Mouse (Mus musculus) heart, embryonic 12.5 days (tissue): ENCODE data around the gene Chrnb2. TPM values are rescaled to one million over a fixed set of nuclear protein-coding genes. Genes with fewer than 3 reads are reported as not detected.

Experiments
- ATAC-seq: fragments of 200-750 bp; cut with Nextera tagmentation; 2 replicates; pipeline ENCODE4 v1.8.0; 2017; ENCODE audit warnings: moderate TSS enrichment, moderate library complexity; ENCODE audit not compliant: insufficient number of reproducible peaks, low FRiP score
- H3K27ac ChIP-seq: fragments of 300-500 bp; sonication (generic); 2 replicates; pipeline ENCODE4 v1.5.1; 2016; ENCODE audit warnings: mild to moderate bottlenecking, moderate library complexity; ENCODE audit not compliant: poor library complexity, severe bottlenecking
- H3K27me3 ChIP-seq: fragments of 300-500 bp; sonication (generic); replicated peaks from 2 replicates; pipeline ENCODE4 v1.6.1; 2016; ENCODE audit warnings: mild to moderate bottlenecking, moderate library complexity
- H3K36me3 ChIP-seq: fragments of 300-500 bp; sonication (generic); 2 replicates; pipeline ENCODE4 v1.6.1; 2016; ENCODE audit warnings: mild to moderate bottlenecking, moderate library complexity
- H3K4me1 ChIP-seq: fragments of 300-500 bp; sonication (generic); replicated peaks from 2 replicates; pipeline ENCODE4 v1.6.1; 2016; ENCODE audit warnings: mild to moderate bottlenecking
- H3K4me2 ChIP-seq: fragments of 300-500 bp; sonication (generic); 2 replicates; pipeline ENCODE4 v1.6.1; 2016; ENCODE audit warnings: mild to moderate bottlenecking, moderate library complexity
- H3K4me3 ChIP-seq: fragments of 300-500 bp; sonication (generic); 2 replicates; pipeline ENCODE4 v1.5.1; 2016; ENCODE audit warnings: mild to moderate bottlenecking
- H3K9ac ChIP-seq: fragments of 300-500 bp; sonication (generic); 2 replicates; pipeline ENCODE4 v1.6.1; 2016; ENCODE audit warnings: mild to moderate bottlenecking, moderate library complexity
- H3K9me3 ChIP-seq: fragments of 300-500 bp; sonication (generic); replicated peaks from 2 replicates; pipeline ENCODE4 v1.6.1; 2016; ENCODE audit warnings: mild to moderate bottlenecking, moderate library complexity
- WGBS: fragments of 180-500 bp; shearing (Covaris S2); methylation state at CpG from one replicate; pipeline ENCODE4 v1.1.7; 2016; 5-methylcytosine and 5-hydroxymethylcytosine counted together
- polyA plus RNA-seq: library from polyadenylated mRNA; unstranded; fragments of >200 nt; fragmentation: Nextera tagmentation; extraction: Ambion mirVana; gene quantifications from 2 replicates; pipeline ENCODE4 v1.2.1, GENCODE M21; 2016

Gene Chrnb2
- polyA plus RNA-seq, result 0.32 and 0.36 TPM in 2 replicates

- H3K27me3 ChIP-seq, result peaks cover 50% of the 10 kb centered on the region
- WGBS, result 1% methylated on average over 36 of the region's 36 CpGs
- H3K4me2 ChIP-seq, result peak within 1 kb of the TSS; percentile 49
- 0 out of 2 replicates have a peak within 1 kb of the TSS, but pooled peaks have one; percentile 4 for H3K4me3 ChIP-seq
- no peak within 1 kb of the TSS for H3K27ac ChIP-seq
- 0 out of 2 replicates have a peak, but pooled peaks cover 2% of the 10 kb centered on the region for H3K4me1 ChIP-seq
- H3K36me3 ChIP-seq, result no peaks in the 10 kb centered on the region
- H3K9ac ChIP-seq, result no peak within 1 kb of the TSS
- no peaks in the 10 kb centered on the region for H3K9me3 ChIP-seq
- peak; percentile 73 for ATAC-seq
These were observed at the start of gene Chrnb2 for GRCm38 (mm10) chr3:89764119-89764724. Gene Chrnb2, minus strand, starts transcription at chr3:89764632.

GRCm38 (mm10) chr3:89814051-89814450 is 49.6 kb upstream of the Chrnb2 start:
- H3K4me2 ChIP-seq, result no peak overlapping the region
- H3K9ac ChIP-seq, result no peak overlapping the region
- WGBS, result 72% methylated on average over 7 of the region's 7 CpGs
- no peaks in the 10 kb centered on the region for H3K4me1 ChIP-seq
- no peak for ATAC-seq
- no peak overlapping the region for H3K27ac ChIP-seq
- no peaks in the 10 kb centered on the region for H3K9me3 ChIP-seq
- no peak overlapping the region for H3K4me3 ChIP-seq
- H3K27me3 ChIP-seq, result peaks cover 3% of the 10 kb centered on the region; the same call in 1 of the 2 replicates
- no peaks in the 10 kb centered on the region for H3K36me3 ChIP-seq

DNA sequence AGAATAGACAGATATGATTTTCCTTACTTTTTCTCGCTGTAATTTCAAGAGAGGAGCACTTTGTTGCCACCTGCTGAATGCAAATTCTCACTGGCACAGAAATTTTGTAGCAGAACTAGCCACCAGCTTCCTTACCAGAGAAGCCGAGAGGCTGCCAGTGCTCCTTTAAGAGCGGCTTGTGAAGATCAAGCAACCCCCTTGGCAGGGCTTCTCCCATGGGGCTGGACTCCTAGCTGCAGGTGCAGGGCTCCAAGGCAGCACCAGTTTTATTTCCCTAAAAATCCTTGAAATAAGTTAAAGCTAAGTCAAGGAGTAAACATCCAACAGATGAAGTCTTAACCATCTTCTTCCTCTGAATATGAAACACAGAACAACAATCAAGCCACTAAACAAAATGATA is 47.7 kb upstream of the Chrnb2 start:
- H3K9ac ChIP-seq, result no peak overlapping the region
- 76% methylated on average over 3 of the region's 3 CpGs for WGBS
- H3K27me3 ChIP-seq, result peaks cover 3% of the 10 kb centered on the region; the same call in 1 of the 2 replicates
- H3K4me2 ChIP-seq, result no peak overlapping the region
- H3K27ac ChIP-seq, result no peak overlapping the region
- no peak for ATAC-seq
- 0 out of 2 replicates have a peak, but pooled peaks cover 4% of the 10 kb centered on the region for H3K4me1 ChIP-seq
- no peaks in the 10 kb centered on the region for H3K9me3 ChIP-seq
- H3K36me3 ChIP-seq, result no peaks in the 10 kb centered on the region
- H3K4me3 ChIP-seq, result no peak overlapping the region

GRCm38 (mm10) chr3:89810841-89811240 is 46.4 kb upstream of the Chrnb2 start:
- Histone ChIP-seq H3K9me3 (no peaks in the 10 kb centered on the region), H3K27ac (no peak overlapping the region), H3K4me2 (no peak overlapping the region), H3K27me3 (peaks cover 3% of the 10 kb centered on the region; the same call in 1 of the 2 replicates), H3K4me1 (0 out of 2 replicates have a peak, but pooled peaks cover 4% of the 10 kb centered on the region), H3K36me3 (no peaks in the 10 kb centered on the region), H3K4me3 (no peak overlapping the region), H3K9ac (no peak overlapping the region)
- ATAC-seq, result no peak

DNA sequence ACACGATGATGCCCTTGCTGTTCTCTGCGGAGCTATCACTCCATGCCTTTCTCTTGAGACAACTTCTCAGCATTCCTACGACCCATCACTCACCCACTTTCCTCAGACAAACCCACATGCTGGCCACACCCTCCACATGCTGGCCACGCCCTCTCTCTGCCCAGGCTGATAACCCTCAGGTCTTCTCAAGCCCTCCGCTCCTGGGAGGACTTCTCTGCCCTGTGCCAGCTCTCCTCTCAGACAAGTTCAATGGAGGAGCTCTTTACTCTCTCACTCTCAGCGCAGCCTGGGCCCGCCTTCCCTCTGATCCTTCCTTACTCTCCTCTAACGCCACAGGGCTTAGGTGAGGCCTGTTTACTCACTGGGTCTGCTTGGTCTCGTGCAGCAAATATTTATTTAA is 44.2 kb upstream of the Chrnb2 start:
- Histone ChIP-seq H3K4me2 (no peak overlapping the region), H3K36me3 (no peaks in the 10 kb centered on the region), H3K27ac (no peak overlapping the region), H3K9ac (no peak overlapping the region), H3K4me3 (no peak overlapping the region), H3K4me1 (0 out of 2 replicates have a peak, but pooled peaks cover 4% of the 10 kb centered on the region), H3K9me3 (no peaks in the 10 kb centered on the region; the same call in 1 of the 2 replicates), H3K27me3 (peaks cover 3% of the 10 kb centered on the region; the same call in 1 of the 2 replicates)
- WGBS, result 45% methylated on average over 9 of the region's 9 CpGs
- ATAC-seq, result peak; percentile 82

DNA sequence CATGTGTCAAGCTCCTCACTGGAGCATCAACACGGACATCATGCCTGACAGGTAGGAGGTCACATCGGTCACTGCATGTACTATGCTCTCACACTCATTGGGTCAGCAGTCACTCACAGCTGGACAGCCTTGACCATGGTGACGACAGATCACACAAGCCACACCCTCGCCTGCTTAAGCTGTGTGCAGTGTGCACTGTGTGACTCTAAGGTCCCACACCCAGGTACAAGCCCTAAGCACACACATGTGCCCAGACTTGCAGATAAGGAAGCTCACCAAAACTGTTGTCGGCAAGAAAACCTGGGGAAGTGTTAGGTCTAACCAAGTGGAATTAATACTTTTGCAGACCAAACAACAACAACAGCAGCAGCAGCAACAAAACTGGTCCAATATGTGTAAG is 43.4 kb upstream of the Chrnb2 start:
- H3K4me2 ChIP-seq, result no peak overlapping the region
- no peak overlapping the region for H3K27ac ChIP-seq
- no peak overlapping the region for H3K4me3 ChIP-seq
- no peak overlapping the region for H3K9ac ChIP-seq
- H3K4me1 ChIP-seq, result 0 out of 2 replicates have a peak, but pooled peaks cover 4% of the 10 kb centered on the region
- ATAC-seq, result peak; percentile 77
- no peaks in the 10 kb centered on the region for H3K36me3 ChIP-seq
- H3K9me3 ChIP-seq, result no peaks in the 10 kb centered on the region; the same call in 1 of the 2 replicates
- 52% methylated on average over 5 of the region's 5 CpGs for WGBS
- H3K27me3 ChIP-seq, result no peaks in the 10 kb centered on the region; the same call in 1 of the 2 replicates

DNA sequence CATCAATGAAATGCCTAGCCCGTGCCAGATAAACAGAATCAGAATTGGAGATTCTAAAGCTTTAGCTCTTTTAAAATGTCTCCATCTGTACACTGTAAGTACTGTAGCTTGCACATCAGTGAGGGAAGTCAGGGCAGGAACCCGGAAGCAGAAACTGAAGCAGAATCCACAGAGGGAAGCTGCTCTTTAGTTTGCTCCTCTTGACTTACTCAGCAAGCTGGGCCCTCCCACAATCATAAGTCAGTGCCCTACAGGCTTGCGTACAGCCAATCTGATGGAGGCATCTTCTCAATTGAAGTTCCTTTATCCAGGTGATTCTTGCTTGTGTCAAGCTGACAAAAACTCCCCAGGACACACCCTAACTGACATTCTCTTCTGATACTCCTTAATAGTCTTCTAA is 42.7 kb upstream of the Chrnb2 start:
- 93% methylated on average over 3 of the region's 3 CpGs for WGBS
- Histone ChIP-seq H3K27ac (no peak overlapping the region), H3K4me2 (no peak overlapping the region), H3K36me3 (no peaks in the 10 kb centered on the region), H3K27me3 (no peaks in the 10 kb centered on the region), H3K9me3 (no peaks in the 10 kb centered on the region; the same call in 1 of the 2 replicates), H3K4me1 (0 out of 2 replicates have a peak, but pooled peaks cover 4% of the 10 kb centered on the region), H3K9ac (no peak overlapping the region), H3K4me3 (no peak overlapping the region)
- no peak for ATAC-seq

DNA sequence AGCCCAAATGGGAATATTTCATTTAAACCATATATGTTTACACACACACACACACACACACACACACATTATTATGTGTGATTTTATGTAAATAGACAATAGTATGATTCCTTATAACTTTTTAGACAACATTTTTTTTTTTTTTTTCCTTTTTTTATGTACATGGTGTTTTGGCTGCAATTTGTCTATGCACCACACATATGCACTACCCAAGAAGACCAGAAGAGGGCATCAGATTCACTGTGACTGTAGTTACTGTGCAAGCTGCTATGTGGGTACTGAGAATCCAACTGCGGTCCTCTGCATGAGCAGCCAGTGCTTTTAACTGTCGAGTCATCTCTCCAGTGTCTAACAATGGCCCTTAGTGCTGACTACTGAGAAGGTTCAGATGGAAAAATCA is 42.3 kb upstream of the Chrnb2 start:
- no peak for ATAC-seq
- Histone ChIP-seq H3K4me1 (0 out of 2 replicates have a peak, but pooled peaks cover 4% of the 10 kb centered on the region), H3K36me3 (no peaks in the 10 kb centered on the region), H3K4me3 (no peak overlapping the region), H3K4me2 (no peak overlapping the region), H3K9ac (no peak overlapping the region), H3K27me3 (no peaks in the 10 kb centered on the region), H3K27ac (no peak overlapping the region), H3K9me3 (no peaks in the 10 kb centered on the region; the same call in 1 of the 2 replicates)
- WGBS, result 86% methylated on average over 2 of the region's 2 CpGs

DNA sequence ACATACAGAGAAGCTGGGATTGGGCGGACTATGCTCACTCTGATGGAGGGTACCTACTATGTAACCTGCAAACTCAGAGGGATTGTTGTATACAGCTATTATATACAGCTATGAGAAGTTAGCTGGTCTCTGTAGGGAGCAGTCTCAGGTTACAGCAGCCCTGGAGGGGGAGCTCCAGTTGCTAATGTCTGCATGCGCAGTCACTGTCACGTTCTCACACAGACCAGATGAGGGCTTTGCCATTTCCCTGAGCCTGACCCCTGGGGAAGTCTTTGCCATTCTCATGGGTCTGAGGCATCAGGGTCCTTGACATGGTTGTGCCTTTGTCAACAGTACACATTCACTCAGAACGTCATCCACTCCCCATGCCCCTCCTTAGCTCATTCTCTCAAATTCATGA is 40.7 kb upstream of the Chrnb2 start:
- WGBS, result 59% methylated on average over 4 of the region's 4 CpGs
- H3K4me3 ChIP-seq, result no peak overlapping the region
- H3K9ac ChIP-seq, result no peak overlapping the region
- H3K9me3 ChIP-seq, result no peaks in the 10 kb centered on the region; the same call in 1 of the 2 replicates
- no peaks in the 10 kb centered on the region for H3K36me3 ChIP-seq
- ATAC-seq, result no peak
- no peak overlapping the region for H3K4me2 ChIP-seq
- H3K4me1 ChIP-seq, result 0 out of 2 replicates have a peak, but pooled peaks cover 4% of the 10 kb centered on the region
- no peaks in the 10 kb centered on the region for H3K27me3 ChIP-seq
- H3K27ac ChIP-seq, result no peak overlapping the region

DNA sequence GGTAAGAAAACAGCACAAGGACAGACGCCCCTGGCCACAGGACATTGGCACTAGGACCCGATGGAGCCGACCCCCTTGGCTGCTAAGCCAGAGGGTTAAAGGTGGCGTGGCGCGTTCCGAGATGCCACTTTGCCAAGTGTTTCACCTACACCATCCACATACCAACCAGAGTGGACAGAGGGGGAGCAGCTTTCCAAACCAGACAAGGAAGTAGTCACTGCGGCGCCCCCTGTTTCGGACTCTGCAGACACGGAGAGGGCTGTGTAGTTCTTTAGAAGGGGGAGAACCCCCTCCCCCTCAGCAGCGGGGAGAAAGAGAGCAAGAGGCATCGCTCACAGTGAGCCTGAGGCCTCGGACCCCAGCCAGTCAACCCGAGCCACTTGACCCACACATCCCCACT is 38.4 kb upstream of the Chrnb2 start:
- WGBS, result 72% methylated on average over 15 of the region's 15 CpGs
- Histone ChIP-seq H3K9ac (no peak overlapping the region), H3K27ac (no peak overlapping the region), H3K36me3 (no peaks in the 10 kb centered on the region), H3K4me2 (no peak overlapping the region), H3K9me3 (no peaks in the 10 kb centered on the region; the same call in 1 of the 2 replicates), H3K4me1 (peaks cover 8% of the 10 kb centered on the region), H3K27me3 (no peaks in the 10 kb centered on the region), H3K4me3 (no peak overlapping the region)
- ATAC-seq, result no peak

GRCm38 (mm10) chr3:89801507-89801847 is 37.0 kb upstream of the Chrnb2 start:
- Histone ChIP-seq H3K4me2 (no peak overlapping the region), H3K4me1 (peaks cover 8% of the 10 kb centered on the region), H3K9ac (no peak overlapping the region), H3K36me3 (no peaks in the 10 kb centered on the region), H3K27me3 (no peaks in the 10 kb centered on the region), H3K9me3 (no peaks in the 10 kb centered on the region; the same call in 1 of the 2 replicates), H3K4me3 (no peak overlapping the region), H3K27ac (no peak overlapping the region)
- 27% methylated on average over 3 of the region's 3 CpGs for WGBS
- no peak for ATAC-seq
